Mouse (Mus musculus): ENCODE results near the gene Cacna1s. TPM values are rescaled to one million over a fixed set of nuclear protein-coding genes. Genes with fewer than 3 reads are reported as not detected.

Gene Cacna1s
- total and polyA plus RNA-seq, 2 experiments from 2014 or later = 0.57 to 0.71 TPM

DNA sequence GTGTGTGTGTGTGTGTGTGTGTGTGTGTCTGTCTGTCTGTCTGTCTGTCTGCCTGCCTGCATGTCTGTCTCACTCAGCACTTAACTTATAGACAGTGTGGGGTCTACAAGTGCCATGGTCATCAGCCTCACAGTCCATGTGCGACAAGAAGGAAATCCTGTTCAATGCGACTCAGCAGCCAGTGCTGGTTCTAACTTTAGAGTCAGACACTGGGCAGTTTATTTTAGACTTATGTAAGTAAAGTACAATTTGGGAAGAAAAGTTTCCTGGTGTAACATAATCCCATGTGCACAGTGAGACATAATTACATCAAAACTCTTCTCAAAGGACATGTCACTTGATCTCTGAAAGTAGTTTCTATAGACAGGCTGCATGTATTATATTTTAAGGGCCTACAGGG lies 56.9 kb downstream of the Cacna1s start:
- no peaks in the 10 kb centered on the region for H3K9me3 ChIP-seq (ENCODE audit: low read length)
- WGBS = 79% methylated on average over 2 of the region's 2 CpGs
- no peaks in the 10 kb centered on the region for H3K4me1 ChIP-seq (ENCODE audit: insufficient read depth, low read length)
- H3K4me2 ChIP-seq (ENCODE audit: low read depth, low read length, poor library complexity, severe bottlenecking) = no peak overlapping the region
- no peaks in the 10 kb centered on the region for H3K36me3 ChIP-seq (ENCODE audit: insufficient read depth, low read length)
- no peak overlapping the region for H3K27ac ChIP-seq (ENCODE audit: low read depth, low read length)
- ATAC-seq (ENCODE audit: low FRiP score) (no peak), DNase-seq (ENCODE audit: low spot score) (no peak)
- TF ChIP-seq CTCF (IDR thresholded peaks at IDR 0.05) = no peak
- no peak overlapping the region for H3K9ac ChIP-seq (replicated peaks; ENCODE audit: low read length, poor library complexity, severe bottlenecking)
- no peaks in the 10 kb centered on the region for H3K27me3 ChIP-seq (ENCODE audit: insufficient read depth, low read length)
- H3K4me3 ChIP-seq (ENCODE audit: low read depth, low read length) = no peak overlapping the region

DNA sequence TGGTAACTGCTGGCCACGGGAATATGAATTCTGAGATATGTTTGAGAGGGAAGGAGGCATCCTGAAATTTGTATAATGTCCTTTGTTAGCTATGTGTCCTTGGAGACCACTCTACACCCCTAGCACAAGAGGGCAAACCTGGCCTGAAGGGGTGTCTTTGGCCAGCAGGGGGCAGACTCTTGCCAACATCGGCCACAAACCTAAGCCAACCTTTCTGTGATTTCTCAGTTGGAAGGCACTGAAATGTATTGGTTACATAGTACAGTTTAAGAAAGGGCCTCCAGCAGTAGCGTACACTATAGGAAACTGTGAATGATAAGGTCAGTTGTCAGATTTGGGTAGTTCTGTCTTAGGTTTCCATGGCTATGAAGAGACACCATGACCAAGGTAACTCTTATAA lies 63.6 kb downstream of the Cacna1s start:
- peak; percentile 50 for DNase-seq (ENCODE audit: low spot score)
- Histone ChIP-seq H3K9ac (replicated peaks; ENCODE audit: low read length, poor library complexity, severe bottlenecking) (no peak overlapping the region), H3K4me3 (ENCODE audit: low read depth, low read length) (no peak overlapping the region), H3K9me3 (ENCODE audit: low read length) (no peaks in the 10 kb centered on the region), H3K4me1 (ENCODE audit: insufficient read depth, low read length) (peaks cover 6% of the 10 kb centered on the region; the same call in 1 of the 2 replicates), H3K36me3 (ENCODE audit: insufficient read depth, low read length) (no peaks in the 10 kb centered on the region), H3K27me3 (ENCODE audit: insufficient read depth, low read length) (no peaks in the 10 kb centered on the region), H3K27ac (ENCODE audit: low read depth, low read length) (no peak overlapping the region), H3K4me2 (ENCODE audit: low read depth, low read length, poor library complexity, severe bottlenecking) (no peak overlapping the region)
- peak; percentile 20; the same call in 1 of the 2 replicates for ATAC-seq (ENCODE audit: low FRiP score)
- peak; percentile 71 for TF ChIP-seq CTCF (IDR thresholded peaks at IDR 0.05)
- 43% methylated on average over 3 of the region's 3 CpGs for WGBS

DNA sequence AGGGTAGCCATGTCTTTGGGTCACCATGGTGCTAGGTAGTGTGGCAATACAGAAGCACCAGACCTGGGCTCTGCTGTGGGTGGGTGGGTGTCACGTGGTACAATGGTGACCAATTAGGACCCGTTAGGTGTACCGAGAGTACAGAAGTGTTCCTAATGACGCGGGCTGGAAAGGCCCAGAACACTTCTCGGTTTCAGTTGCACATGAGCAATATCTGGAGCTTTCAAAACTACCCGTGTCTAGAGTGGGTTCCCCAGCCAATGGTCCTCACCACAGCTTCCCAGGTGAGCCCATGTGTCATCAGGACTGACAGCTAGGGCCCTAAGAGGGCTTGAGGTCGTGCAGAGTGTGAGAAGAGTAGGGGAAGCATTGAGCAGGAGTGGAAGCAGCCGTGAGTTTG lies 64.5 kb downstream of the Cacna1s start:
- peaks cover 6% of the 10 kb centered on the region; the same call in 1 of the 2 replicates for H3K4me1 ChIP-seq (ENCODE audit: insufficient read depth, low read length)
- no peak for TF ChIP-seq CTCF (IDR thresholded peaks at IDR 0.05)
- H3K27me3 ChIP-seq (ENCODE audit: insufficient read depth, low read length) = no peaks in the 10 kb centered on the region
- no peak overlapping the region for H3K9ac ChIP-seq (replicated peaks; ENCODE audit: low read length, poor library complexity, severe bottlenecking)
- no peaks in the 10 kb centered on the region for H3K36me3 ChIP-seq (ENCODE audit: insufficient read depth, low read length)
- no peak overlapping the region for H3K27ac ChIP-seq (ENCODE audit: low read depth, low read length)
- no peak overlapping the region for H3K4me2 ChIP-seq (ENCODE audit: low read depth, low read length, poor library complexity, severe bottlenecking)
- WGBS = 85% methylated on average over 9 of the region's 9 CpGs
- ATAC-seq (ENCODE audit: low FRiP score) = no peak
- H3K4me3 ChIP-seq (ENCODE audit: low read depth, low read length) = no peak overlapping the region
- no peaks in the 10 kb centered on the region for H3K9me3 ChIP-seq (ENCODE audit: low read length)
- no peak for DNase-seq (ENCODE audit: low spot score)

DNA sequence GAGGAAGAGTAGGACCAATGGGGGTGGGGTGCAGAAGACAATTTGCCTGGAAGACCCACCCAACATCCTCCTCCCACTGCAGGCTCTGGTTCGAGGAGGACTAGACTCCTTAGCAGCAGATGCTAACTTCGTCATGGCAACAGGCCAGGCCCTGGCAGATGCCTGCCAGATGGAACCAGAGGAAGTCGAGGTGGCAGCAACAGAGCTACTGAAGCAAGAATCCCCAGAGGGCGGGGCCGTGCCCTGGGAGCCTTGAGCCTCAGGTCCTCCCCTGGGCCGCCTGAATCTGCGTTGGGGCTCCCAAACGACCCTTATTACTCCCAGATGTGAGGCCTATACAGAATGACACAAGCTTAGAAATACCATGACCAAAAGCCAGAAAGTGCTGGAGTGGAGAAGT lies 66.3 kb downstream of the Cacna1s start:
- Histone ChIP-seq H3K4me3 (ENCODE audit: low read depth, low read length) (no peak overlapping the region), H3K36me3 (ENCODE audit: insufficient read depth, low read length) (no peaks in the 10 kb centered on the region), H3K27ac (ENCODE audit: low read depth, low read length) (no peak overlapping the region), H3K4me2 (ENCODE audit: low read depth, low read length, poor library complexity, severe bottlenecking) (no peak overlapping the region), H3K4me1 (ENCODE audit: insufficient read depth, low read length) (peaks cover 6% of the 10 kb centered on the region; the same call in 1 of the 2 replicates), H3K9me3 (ENCODE audit: low read length) (no peaks in the 10 kb centered on the region), H3K9ac (replicated peaks; ENCODE audit: low read length, poor library complexity, severe bottlenecking) (no peak overlapping the region), H3K27me3 (ENCODE audit: insufficient read depth, low read length) (no peaks in the 10 kb centered on the region)
- WGBS = 36% methylated on average over 8 of the region's 8 CpGs
- peak; percentile 71 for DNase-seq (ENCODE audit: low spot score)
- peak; percentile 22; the same call in 1 of the 2 replicates for ATAC-seq (ENCODE audit: low FRiP score)
- TF ChIP-seq CTCF (IDR thresholded peaks at IDR 0.05) = no peak

DNA sequence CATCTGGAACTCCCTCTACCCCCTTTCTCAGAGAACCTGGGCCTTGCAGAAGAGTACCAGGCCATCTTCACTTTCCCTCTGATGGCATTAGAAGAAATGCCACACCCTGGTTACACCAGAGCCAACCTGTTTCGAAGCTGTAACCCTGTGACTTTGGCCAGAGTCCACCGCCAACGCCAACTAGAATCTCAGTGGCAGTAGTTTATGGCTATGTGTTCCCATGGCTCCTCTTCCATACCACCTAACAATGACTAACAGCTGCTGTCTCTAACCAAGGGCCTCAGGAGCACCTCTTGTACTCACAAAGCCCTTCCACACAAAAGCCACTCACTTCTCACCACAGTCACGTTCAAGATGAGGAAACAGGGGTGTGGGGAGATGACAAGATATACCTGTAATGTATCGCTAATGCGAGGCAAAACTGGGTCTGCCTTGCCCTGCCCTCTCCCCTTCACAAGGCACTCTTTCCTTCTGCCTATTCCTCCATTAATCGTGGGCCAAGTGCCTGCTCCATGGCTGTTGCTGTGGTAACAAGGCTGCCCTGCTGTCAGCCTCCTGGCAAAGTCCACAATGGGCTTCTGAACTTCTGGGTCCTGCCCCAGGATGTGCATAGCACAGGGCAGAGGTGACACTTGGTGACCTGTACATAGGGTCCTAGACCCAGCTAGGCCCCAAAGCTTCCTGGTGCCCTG lies 67.2 kb downstream of the Cacna1s start:
- no peaks in the 10 kb centered on the region for H3K9me3 ChIP-seq (ENCODE audit: low read length)
- no peak overlapping the region for H3K4me2 ChIP-seq (ENCODE audit: low read depth, low read length, poor library complexity, severe bottlenecking)
- H3K4me1 ChIP-seq (ENCODE audit: insufficient read depth, low read length) = peaks cover 6% of the 10 kb centered on the region; the same call in 1 of the 2 replicates
- no peak for TF ChIP-seq CTCF (IDR thresholded peaks at IDR 0.05)
- no peaks in the 10 kb centered on the region for H3K36me3 ChIP-seq (ENCODE audit: insufficient read depth, low read length)
- WGBS = 70% methylated on average over 7 of the region's 7 CpGs
- ATAC-seq (ENCODE audit: low FRiP score) = no peak
- H3K27ac ChIP-seq (ENCODE audit: low read depth, low read length) = no peak overlapping the region
- no peaks in the 10 kb centered on the region for H3K27me3 ChIP-seq (ENCODE audit: insufficient read depth, low read length)
- H3K9ac ChIP-seq (replicated peaks; ENCODE audit: low read length, poor library complexity, severe bottlenecking) = no peak overlapping the region
- DNase-seq (ENCODE audit: low spot score) = peak; percentile 62
- H3K4me3 ChIP-seq (ENCODE audit: low read depth, low read length) = no peak overlapping the region

DNA sequence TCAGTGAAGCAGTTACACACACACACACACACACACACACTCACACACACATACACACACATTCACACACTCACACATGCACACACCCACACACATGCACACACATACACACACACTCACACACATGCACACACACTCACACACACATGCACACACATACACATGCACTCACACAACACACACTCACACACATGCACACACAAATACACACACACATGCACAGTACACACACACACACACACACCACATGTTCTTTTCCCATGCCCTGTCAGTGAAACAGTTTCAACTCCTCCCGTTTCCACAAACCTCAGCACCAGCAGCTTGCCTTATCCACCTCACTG lies 67.7 kb downstream of the Cacna1s start:
- TF ChIP-seq CTCF (IDR thresholded peaks at IDR 0.05) = no peak
- ATAC-seq (ENCODE audit: low FRiP score) (no peak), DNase-seq (ENCODE audit: low spot score) (no peak)
- Histone ChIP-seq H3K9me3 (ENCODE audit: low read length) (no peaks in the 10 kb centered on the region), H3K27ac (ENCODE audit: low read depth, low read length) (no peak overlapping the region), H3K4me1 (ENCODE audit: insufficient read depth, low read length) (peaks cover 6% of the 10 kb centered on the region; the same call in 1 of the 2 replicates), H3K9ac (replicated peaks; ENCODE audit: low read length, poor library complexity, severe bottlenecking) (no peak overlapping the region), H3K27me3 (ENCODE audit: insufficient read depth, low read length) (no peaks in the 10 kb centered on the region), H3K4me3 (ENCODE audit: low read depth, low read length) (no peak overlapping the region), H3K36me3 (ENCODE audit: insufficient read depth, low read length) (no peaks in the 10 kb centered on the region), H3K4me2 (ENCODE audit: low read depth, low read length, poor library complexity, severe bottlenecking) (no peak overlapping the region)
- WGBS = 73% methylated on average over 1 of the region's 1 CpGs

Measured in midbrain, postnatal 0 days (tissue).